Mouse (Mus musculus): ENCODE results near the gene Eno4.

GRCm38 (mm10) chr19:58919148-58919547 lies 24.1 kb upstream of the Eno4 start:
- TF ChIP-seq CTCF (IDR thresholded peaks at IDR 0.05; ENCODE audit: low read depth) (no peak), EP300 (IDR thresholded peaks at IDR 0.05; ENCODE audit: low read depth) (no peak)
